Mouse (Mus musculus) brain, embryonic 14.5 days (tissue): Measurements from ENCODE around the gene Tssk3.

ENCODE experiments used
- CTCF ChIP-seq: fragments of 200-500 bp; IDR thresholded peaks from 2 replicates; pipeline ENCODE4 v1.5.1; 2012; ENCODE audit warnings: inconsistent platforms, mild to moderate bottlenecking, moderate library complexity, borderline replicate concordance; ENCODE audit not compliant: insufficient read depth, insufficient read length; ENCODE audit errors: extremely low read depth
- POLR2A ChIP-seq: fragments of 200-500 bp; IDR thresholded peaks from 2 replicates; pipeline ENCODE4 v1.6.1; 2012; ENCODE audit warnings: mild to moderate bottlenecking, inconsistent platforms, borderline replicate concordance; ENCODE audit not compliant: poor library complexity, insufficient read depth, insufficient read length, severe bottlenecking; ENCODE audit errors: extremely low read depth

GRCm38 (mm10) chr4:129508237-129508515 is 17.4 kb upstream of the Tssk3 start:
- TF ChIP-seq CTCF (no peak), POLR2A (no peak)
